Mouse (Mus musculus): ENCODE measurements at regions not wholly inside any gene's neighbourhood (a gene's known extent, or its start where the extent isn't known, plus 50 kb on each side); places are given as distances from the start of the nearest gene placed in this dataset.
A peak's percentile ranks its signal among the peaks of the same experiment; 100 is the strongest.

GRCm38 (mm10) chr14:14634021-14634420 lies 68.1 kb upstream of the Slc4a7 start:
- Histone ChIP-seq H3K4me2 (ENCODE audit: low read depth, low read length) (peak overlapping the region; percentile 77), H3K27me3 (ENCODE audit: control insufficient read depth, insufficient read depth, low read length) (no peaks in the 10 kb centered on the region), H3K36me3 (replicated peaks; ENCODE audit: control insufficient read depth, insufficient read depth, low read length) (no peaks in the 10 kb centered on the region), H3K4me3 (ENCODE audit: low read depth, low read length) (peak overlapping the region; percentile 48; the same call in 1 of the 2 replicates), H3K9ac (replicated peaks; ENCODE audit: low read depth, low read length) (no peak overlapping the region), H3K27ac (ENCODE audit: low read depth) (no peak overlapping the region), H3K9me3 (replicated peaks; ENCODE audit: control insufficient read depth, low read length) (no peaks in the 10 kb centered on the region), H3K4me1 (ENCODE audit: control insufficient read depth, insufficient read depth) (no peaks in the 10 kb centered on the region)
- DNase-seq (ENCODE audit: low spot score) = no peak
- 48% methylated on average over 2 of the region's 2 CpGs for WGBS
- no peak for ATAC-seq (ENCODE audit: insufficient read depth, low read depth)
- TF ChIP-seq EP300 (IDR thresholded peaks at IDR 0.05; ENCODE audit: low read depth) = no peak
- no peak for TF ChIP-seq CTCF (IDR thresholded peaks at IDR 0.05; ENCODE audit: low read depth)

GRCm38 (mm10) chr14:14639102-14640015 lies 62.7 kb upstream of the Slc4a7 start:
- no peaks in the 10 kb centered on the region for H3K27me3 ChIP-seq (ENCODE audit: control insufficient read depth, insufficient read depth, low read length)
- H3K27ac ChIP-seq (ENCODE audit: low read depth) = no peak overlapping the region
- no peaks in the 10 kb centered on the region for H3K9me3 ChIP-seq (replicated peaks; ENCODE audit: control insufficient read depth, low read length)
- H3K4me2 ChIP-seq (ENCODE audit: low read depth, low read length) = no peak overlapping the region
- DNase-seq (ENCODE audit: low spot score) (no peak), ATAC-seq (ENCODE audit: insufficient read depth, low read depth) (no peak)
- no peaks in the 10 kb centered on the region for H3K4me1 ChIP-seq (ENCODE audit: control insufficient read depth, insufficient read depth)
- no peaks in the 10 kb centered on the region for H3K36me3 ChIP-seq (replicated peaks; ENCODE audit: control insufficient read depth, insufficient read depth, low read length)
- WGBS = 69% methylated on average over 7 of the region's 7 CpGs
- no peak overlapping the region for H3K9ac ChIP-seq (replicated peaks; ENCODE audit: low read depth, low read length)
- no peak overlapping the region for H3K4me3 ChIP-seq (ENCODE audit: low read depth, low read length)
- TF ChIP-seq CTCF (IDR thresholded peaks at IDR 0.05; ENCODE audit: low read depth) = no peak
- no peak for TF ChIP-seq EP300 (IDR thresholded peaks at IDR 0.05; ENCODE audit: low read depth)

- DNase-seq (ENCODE audit: low spot score) = no peak
Observed at GRCm38 (mm10) chr14:14640023-14640441, 62.0 kb upstream of the Slc4a7 start.

GRCm38 (mm10) chr14:14640557-14640956 lies 61.5 kb upstream of the Slc4a7 start:
- Histone ChIP-seq H3K27ac (ENCODE audit: low read depth) (no peak overlapping the region), H3K4me3 (ENCODE audit: low read depth, low read length) (no peak overlapping the region), H3K27me3 (ENCODE audit: control insufficient read depth, insufficient read depth, low read length) (no peaks in the 10 kb centered on the region), H3K4me2 (ENCODE audit: low read depth, low read length) (no peak overlapping the region), H3K9ac (replicated peaks; ENCODE audit: low read depth, low read length) (no peak overlapping the region), H3K9me3 (replicated peaks; ENCODE audit: control insufficient read depth, low read length) (no peaks in the 10 kb centered on the region), H3K4me1 (ENCODE audit: control insufficient read depth, insufficient read depth) (no peaks in the 10 kb centered on the region), H3K36me3 (replicated peaks; ENCODE audit: control insufficient read depth, insufficient read depth, low read length) (no peaks in the 10 kb centered on the region)
- TF ChIP-seq EP300 (IDR thresholded peaks at IDR 0.05; ENCODE audit: low read depth) = no peak
- no peak for TF ChIP-seq CTCF (IDR thresholded peaks at IDR 0.05; ENCODE audit: low read depth)
- DNase-seq (ENCODE audit: low spot score) (no peak), ATAC-seq (ENCODE audit: insufficient read depth, low read depth) (no peak)

More at GRCm38 (mm10) chr14:14640023-14640441, 62.0 kb upstream of the Slc4a7 start:
- Histone ChIP-seq H3K4me1 (ENCODE audit: control insufficient read depth, insufficient read depth) (no peaks in the 10 kb centered on the region), H3K4me2 (ENCODE audit: low read depth, low read length) (no peak overlapping the region), H3K9ac (replicated peaks; ENCODE audit: low read depth, low read length) (no peak overlapping the region), H3K27me3 (ENCODE audit: control insufficient read depth, insufficient read depth, low read length) (no peaks in the 10 kb centered on the region), H3K4me3 (ENCODE audit: low read depth, low read length) (no peak overlapping the region), H3K27ac (ENCODE audit: low read depth) (no peak overlapping the region), H3K36me3 (replicated peaks; ENCODE audit: control insufficient read depth, insufficient read depth, low read length) (no peaks in the 10 kb centered on the region), H3K9me3 (replicated peaks; ENCODE audit: control insufficient read depth, low read length) (no peaks in the 10 kb centered on the region)
- no peak for ATAC-seq (ENCODE audit: insufficient read depth, low read depth)
- WGBS = 29% methylated on average over 3 of the region's 3 CpGs
- TF ChIP-seq CTCF (IDR thresholded peaks at IDR 0.05; ENCODE audit: low read depth) (no peak), EP300 (IDR thresholded peaks at IDR 0.05; ENCODE audit: low read depth) (no peak)

GRCm38 (mm10) chr14:14643533-14643932 lies 58.5 kb upstream of the Slc4a7 start:
- Histone ChIP-seq H3K9ac (replicated peaks; ENCODE audit: low read depth, low read length) (no peak overlapping the region), H3K9me3 (replicated peaks; ENCODE audit: control insufficient read depth, low read length) (no peaks in the 10 kb centered on the region), H3K4me2 (ENCODE audit: low read depth, low read length) (no peak overlapping the region), H3K27me3 (ENCODE audit: control insufficient read depth, insufficient read depth, low read length) (no peaks in the 10 kb centered on the region), H3K4me3 (ENCODE audit: low read depth, low read length) (no peak overlapping the region), H3K36me3 (replicated peaks; ENCODE audit: control insufficient read depth, insufficient read depth, low read length) (no peaks in the 10 kb centered on the region), H3K27ac (ENCODE audit: low read depth) (no peak overlapping the region), H3K4me1 (ENCODE audit: control insufficient read depth, insufficient read depth) (no peaks in the 10 kb centered on the region)
- DNase-seq (ENCODE audit: low spot score) (no peak), ATAC-seq (ENCODE audit: insufficient read depth, low read depth) (no peak)
- TF ChIP-seq CTCF (IDR thresholded peaks at IDR 0.05; ENCODE audit: low read depth) (no peak), EP300 (IDR thresholded peaks at IDR 0.05; ENCODE audit: low read depth) (no peak)
- WGBS = 80% methylated on average over 3 of the region's 3 CpGs
